Mouse (Mus musculus): ENCODE measurements around the gene Sec24d. TPM values are rescaled to one million over a fixed set of nuclear protein-coding genes. Genes with fewer than 3 reads are reported as not detected.
"Not testable (repeated sequence)": the region's sequence is repeated elsewhere in the genome, so short reads cannot be mapped to it uniquely, and the experiment has no call there.

Sec24d gene
- total and polyA plus RNA-seq, 2 experiments from 2014 or later, result 11.2 to 24.6 TPM

- ATAC-seq (ENCODE audit: low FRiP score) (no peak), DNase-seq (ENCODE audit: low spot score) (no peak)
- Histone ChIP-seq H3K27ac (ENCODE audit: low read depth, low read length) (no peak overlapping the region), H3K4me2 (ENCODE audit: low read depth, low read length, poor library complexity, severe bottlenecking) (no peak overlapping the region), H3K4me3 (ENCODE audit: low read depth, low read length) (no peak overlapping the region), H3K9me3 (ENCODE audit: low read length) (no peaks in the 10 kb centered on the region), H3K36me3 (ENCODE audit: insufficient read depth, low read length) (peaks cover 15% of the 10 kb centered on the region; the same call in 1 of the 2 replicates), H3K4me1 (ENCODE audit: insufficient read depth, low read length) (no peaks in the 10 kb centered on the region), H3K27me3 (ENCODE audit: insufficient read depth, low read length) (no peaks in the 10 kb centered on the region), H3K9ac (replicated peaks; ENCODE audit: low read length, poor library complexity, severe bottlenecking) (no peak overlapping the region)
- TF ChIP-seq CTCF (IDR thresholded peaks at IDR 0.05), result no peak
- WGBS, result 95% methylated on average over 3 of the region's 3 CpGs
These were observed 109.3 kb downstream of the Sec24d start for GRCm38 (mm10) chr3:123376562-123376961.

GRCm38 (mm10) chr3:123384435-123384834, 117.2 kb downstream of the Sec24d start:
- no peak overlapping the region; the same call in 1 of the 2 replicates for H3K4me3 ChIP-seq (ENCODE audit: low read depth, low read length)

GRCm38 (mm10) chr3:123385118-123385485, 117.8 kb downstream of the Sec24d start:
- peak overlapping the region; percentile 70; the same call in 1 of the 2 replicates for H3K27ac ChIP-seq (ENCODE audit: low read depth, low read length)
- peak overlapping the region; percentile 59 for H3K4me2 ChIP-seq (ENCODE audit: low read depth, low read length, poor library complexity, severe bottlenecking)
- H3K4me1 ChIP-seq (ENCODE audit: insufficient read depth, low read length), result peaks cover 6% of the 10 kb centered on the region; the same call in 1 of the 2 replicates
- peak overlapping the region; percentile 48 for H3K4me3 ChIP-seq (ENCODE audit: low read depth, low read length)
- WGBS, result 13% methylated on average over 6 of the region's 6 CpGs
- H3K9me3 ChIP-seq (ENCODE audit: low read length), result no peaks in the 10 kb centered on the region
- no peak for TF ChIP-seq CTCF (IDR thresholded peaks at IDR 0.05)
- peak overlapping the region; percentile 48; the same call in 1 of the 2 replicates for H3K9ac ChIP-seq (replicated peaks; ENCODE audit: low read length, poor library complexity, severe bottlenecking)
- H3K36me3 ChIP-seq (ENCODE audit: insufficient read depth, low read length), result 0 out of 2 replicates have a peak, but pooled peaks cover 3% of the 10 kb centered on the region
- ATAC-seq (ENCODE audit: low FRiP score) (peak; percentile 2; the same call in 1 of the 2 replicates), DNase-seq (ENCODE audit: low spot score) (no peak)
- no peaks in the 10 kb centered on the region for H3K27me3 ChIP-seq (ENCODE audit: insufficient read depth, low read length)

More at GRCm38 (mm10) chr3:123384435-123384834, 117.2 kb downstream of the Sec24d start:
- H3K4me2 ChIP-seq (ENCODE audit: low read depth, low read length, poor library complexity, severe bottlenecking), result peak overlapping the region; percentile 59; the same call in 1 of the 2 replicates
- no peak overlapping the region for H3K9ac ChIP-seq (replicated peaks; ENCODE audit: low read length, poor library complexity, severe bottlenecking)
- no peak overlapping the region for H3K27ac ChIP-seq (ENCODE audit: low read depth, low read length)
- no peaks in the 10 kb centered on the region for H3K27me3 ChIP-seq (ENCODE audit: insufficient read depth, low read length)
- 87% methylated on average over 7 of the region's 7 CpGs for WGBS
- 0 out of 2 replicates have a peak, but pooled peaks cover 3% of the 10 kb centered on the region for H3K36me3 ChIP-seq (ENCODE audit: insufficient read depth, low read length)
- ATAC-seq (ENCODE audit: low FRiP score) (no peak), DNase-seq (ENCODE audit: low spot score) (no peak)
- H3K4me1 ChIP-seq (ENCODE audit: insufficient read depth, low read length), result peaks cover 6% of the 10 kb centered on the region; the same call in 1 of the 2 replicates
- TF ChIP-seq CTCF (IDR thresholded peaks at IDR 0.05), result no peak
- H3K9me3 ChIP-seq (ENCODE audit: low read length), result no peaks in the 10 kb centered on the region

GRCm38 (mm10) chr3:123385486-123386156, 118.4 kb downstream of the Sec24d start, which contains the start of gene Mettl14:
Gene Mettl14 (minus strand): TSS chr3:123386108.
- Histone ChIP-seq H3K4me1 (ENCODE audit: insufficient read depth, low read length) (peaks cover 6% of the 10 kb centered on the region; the same call in 1 of the 2 replicates), H3K9me3 (ENCODE audit: low read length) (no peaks in the 10 kb centered on the region), H3K4me3 (ENCODE audit: low read depth, low read length) (peak within 1 kb of the TSS; percentile 48), H3K27me3 (ENCODE audit: insufficient read depth, low read length) (no peaks in the 10 kb centered on the region), H3K9ac (replicated peaks; ENCODE audit: low read length, poor library complexity, severe bottlenecking) (peak within 1 kb of the TSS; percentile 48), H3K36me3 (ENCODE audit: insufficient read depth, low read length) (0 out of 2 replicates have a peak, but pooled peaks cover 3% of the 10 kb centered on the region), H3K4me2 (ENCODE audit: low read depth, low read length, poor library complexity, severe bottlenecking) (peak within 1 kb of the TSS; percentile 59), H3K27ac (ENCODE audit: low read depth, low read length) (peak within 1 kb of the TSS; percentile 70)
- peak; percentile 99 for ATAC-seq (ENCODE audit: low FRiP score)
- under 1% methylated on average over 41 of the region's 41 CpGs for WGBS
- DNase-seq (ENCODE audit: low spot score), result peak; percentile 99
- no peak for TF ChIP-seq CTCF (IDR thresholded peaks at IDR 0.05)

GRCm38 (mm10) chr3:123386157-123386780, 119.0 kb downstream of the Sec24d start:
- ATAC-seq (ENCODE audit: low FRiP score) (peak; percentile 64), DNase-seq (ENCODE audit: low spot score) (peak; percentile 25)
- peak overlapping the region; percentile 51 for H3K4me2 ChIP-seq (ENCODE audit: low read depth, low read length, poor library complexity, severe bottlenecking)
- not testable (repeated sequence) for H3K27me3 ChIP-seq (ENCODE audit: insufficient read depth, low read length); H3K36me3 ChIP-seq (ENCODE audit: insufficient read depth, low read length); H3K9me3 ChIP-seq (ENCODE audit: low read length); H3K4me1 ChIP-seq (ENCODE audit: insufficient read depth, low read length)
- peak overlapping the region; percentile 48 for H3K4me3 ChIP-seq (ENCODE audit: low read depth, low read length)
- peak overlapping the region; percentile 70 for H3K27ac ChIP-seq (ENCODE audit: low read depth, low read length)
- peak overlapping the region; percentile 48 for H3K9ac ChIP-seq (replicated peaks; ENCODE audit: low read length, poor library complexity, severe bottlenecking)
- WGBS, result 13% methylated on average over 12 of the region's 12 CpGs

- Histone ChIP-seq H3K36me3 (ENCODE audit: insufficient read depth, low read length) (no peaks in the 10 kb centered on the region), H3K27ac (ENCODE audit: low read depth, low read length) (no peak overlapping the region), H3K9me3 (ENCODE audit: low read length) (no peaks in the 10 kb centered on the region), H3K9ac (replicated peaks; ENCODE audit: low read length, poor library complexity, severe bottlenecking) (no peak overlapping the region), H3K27me3 (ENCODE audit: insufficient read depth, low read length) (no peaks in the 10 kb centered on the region), H3K4me2 (ENCODE audit: low read depth, low read length, poor library complexity, severe bottlenecking) (no peak overlapping the region), H3K4me1 (ENCODE audit: insufficient read depth, low read length) (no peaks in the 10 kb centered on the region), H3K4me3 (ENCODE audit: low read depth, low read length) (no peak overlapping the region)
- DNase-seq (ENCODE audit: low spot score) (no peak), ATAC-seq (ENCODE audit: low FRiP score) (no peak)
- 86% methylated on average over 4 of the region's 4 CpGs for WGBS
- no peak for TF ChIP-seq CTCF (IDR thresholded peaks at IDR 0.05)
These were observed 123.9 kb downstream of the Sec24d start for GRCm38 (mm10) chr3:123391180-123391579.
